Mouse (Mus musculus) urinary bladder, postnatal 14 days (tissue): ENCODE results near the gene Napa.
A peak's percentile ranks its signal among the peaks of the same experiment; 100 is the strongest.

Source experiments
- DNase-seq: peaks from one replicate; pipeline ENCODE4 v3.0.0; 2021; ENCODE audit warnings: low spot score

The Napa gene

DNA sequence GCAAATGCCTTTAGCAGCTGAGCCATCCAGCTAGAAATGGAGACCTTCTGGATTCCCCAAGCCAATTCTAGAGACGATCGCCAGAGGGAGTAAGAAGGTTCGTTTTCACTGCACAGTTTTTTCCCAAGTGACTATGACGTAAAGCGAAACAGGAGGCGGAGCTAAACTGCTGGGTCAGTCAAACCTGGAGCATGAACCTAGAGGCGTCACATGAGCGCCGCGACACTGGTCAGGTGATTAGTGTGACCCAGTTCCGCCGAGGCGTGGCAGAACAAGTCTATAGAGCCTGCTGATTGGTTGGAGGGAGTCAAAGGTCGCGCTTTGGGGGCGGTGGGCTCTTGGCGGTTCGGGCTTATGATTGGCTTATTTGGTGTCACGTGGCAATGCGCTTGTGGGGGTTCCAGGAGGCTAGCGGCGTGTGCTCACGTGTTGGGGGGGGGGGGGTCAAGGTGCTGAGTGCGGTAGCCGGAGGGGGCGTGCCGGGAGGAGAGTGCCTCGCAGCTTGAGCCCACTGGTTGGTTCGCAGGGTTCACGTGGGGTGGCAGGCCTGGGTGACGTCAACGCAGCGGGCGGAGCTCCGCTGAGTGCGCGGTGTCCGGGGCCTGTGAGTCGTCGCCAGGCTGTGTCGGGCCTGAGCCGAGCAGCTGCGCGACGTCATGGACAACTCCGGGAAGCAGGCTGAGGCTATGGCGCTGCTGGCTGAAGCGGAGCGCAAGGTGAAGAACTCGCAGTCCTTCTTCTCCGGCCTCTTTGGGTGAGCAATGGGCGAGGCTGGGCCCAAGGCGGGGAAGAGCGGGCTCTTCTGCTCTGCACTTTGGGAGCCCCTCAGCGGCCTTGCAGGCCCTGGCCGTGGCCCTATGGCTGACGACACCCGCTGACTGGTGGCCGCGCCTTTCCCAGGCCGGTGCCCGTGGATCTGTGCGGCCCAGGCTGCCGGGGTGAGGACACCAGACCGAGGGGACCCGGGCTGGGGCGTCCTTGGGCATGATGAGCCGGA, at the start of gene Napa:
TSS of gene Napa (plus strand) at position 438 of the 997 bp plus-strand sequence.
- peak; percentile 99 for DNase-seq

DNA sequence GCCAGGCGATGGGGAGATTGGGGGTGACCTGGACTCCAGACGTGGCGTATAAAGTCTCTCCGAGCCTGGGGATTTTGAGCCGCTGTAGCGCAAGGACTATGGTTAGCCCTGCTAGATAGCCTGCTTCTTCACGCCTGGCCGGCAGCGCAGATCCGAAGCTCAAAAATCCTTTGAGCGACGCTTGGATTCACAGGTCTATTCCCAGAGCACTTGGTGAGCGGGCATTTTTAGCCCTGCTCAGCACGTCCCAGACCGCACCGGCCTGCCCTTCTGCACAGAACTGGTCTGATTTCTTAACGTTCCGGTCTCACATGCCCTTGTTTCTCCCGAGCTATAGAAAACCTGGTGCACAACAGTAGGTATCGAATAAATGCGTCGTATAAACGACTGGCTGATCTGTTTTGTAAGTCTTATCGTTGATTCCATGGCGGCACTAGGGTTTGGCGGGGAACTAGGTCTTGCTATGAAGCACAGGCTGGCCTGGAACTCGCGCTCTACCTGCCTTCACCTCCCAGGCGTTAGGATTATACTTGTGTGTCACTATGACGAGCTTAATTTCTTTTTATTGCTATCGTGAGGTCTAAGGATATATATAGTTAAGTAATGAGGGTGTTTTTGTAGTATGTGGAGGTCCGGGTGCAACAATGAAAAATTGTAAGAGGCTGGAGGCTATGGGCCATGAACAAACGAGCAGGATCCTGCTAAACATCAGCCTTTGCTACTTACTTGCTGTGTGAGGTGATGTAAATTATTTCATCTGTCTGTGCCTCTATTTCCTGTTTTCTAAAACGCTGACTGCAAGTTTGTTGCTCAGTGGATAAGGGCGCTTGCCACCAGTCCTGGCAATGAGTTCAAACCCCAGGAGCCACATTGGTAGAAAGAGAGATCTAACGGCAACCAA, 49.3 kb upstream of the Napa start:
- peak; percentile 16 for DNase-seq

DNA sequence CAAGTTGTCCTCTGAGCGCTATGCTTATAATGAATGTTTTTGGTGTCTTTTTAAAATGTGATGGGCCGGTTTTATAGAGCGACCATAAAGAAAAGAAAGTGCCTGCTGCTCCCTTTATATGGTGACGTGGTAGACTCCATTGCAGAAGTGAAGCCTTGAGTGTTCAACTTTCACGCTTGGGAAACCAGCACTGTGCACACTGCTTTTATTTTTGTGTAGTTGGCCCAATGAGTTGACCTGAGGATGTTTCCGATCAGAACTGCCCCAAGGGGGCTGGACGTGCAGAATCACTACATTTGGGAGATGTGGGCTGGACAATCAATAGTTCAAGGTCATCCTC, 48.7 kb upstream of the Napa start:
- DNase-seq, result no peak

DNA sequence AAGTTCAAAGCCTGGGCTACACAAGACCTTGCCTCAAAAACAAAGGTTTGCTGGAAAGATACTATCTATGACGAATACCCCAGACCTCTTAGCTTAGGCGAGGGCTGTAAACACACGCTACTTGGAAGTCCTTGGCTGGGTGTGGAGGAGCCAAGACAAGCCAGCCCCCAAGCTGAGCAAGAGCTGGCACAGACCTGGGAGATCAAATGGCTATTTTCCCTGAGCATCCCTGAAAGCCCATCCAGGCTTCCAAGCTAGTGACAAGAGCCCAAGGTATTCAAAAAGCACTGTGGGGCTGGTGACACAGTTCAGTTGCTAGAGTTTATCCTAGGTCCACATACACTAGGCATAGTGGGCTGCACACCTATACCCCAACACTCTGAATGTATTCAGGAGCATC, 47.7 kb upstream of the Napa start:
- DNase-seq, result no peak

DNA sequence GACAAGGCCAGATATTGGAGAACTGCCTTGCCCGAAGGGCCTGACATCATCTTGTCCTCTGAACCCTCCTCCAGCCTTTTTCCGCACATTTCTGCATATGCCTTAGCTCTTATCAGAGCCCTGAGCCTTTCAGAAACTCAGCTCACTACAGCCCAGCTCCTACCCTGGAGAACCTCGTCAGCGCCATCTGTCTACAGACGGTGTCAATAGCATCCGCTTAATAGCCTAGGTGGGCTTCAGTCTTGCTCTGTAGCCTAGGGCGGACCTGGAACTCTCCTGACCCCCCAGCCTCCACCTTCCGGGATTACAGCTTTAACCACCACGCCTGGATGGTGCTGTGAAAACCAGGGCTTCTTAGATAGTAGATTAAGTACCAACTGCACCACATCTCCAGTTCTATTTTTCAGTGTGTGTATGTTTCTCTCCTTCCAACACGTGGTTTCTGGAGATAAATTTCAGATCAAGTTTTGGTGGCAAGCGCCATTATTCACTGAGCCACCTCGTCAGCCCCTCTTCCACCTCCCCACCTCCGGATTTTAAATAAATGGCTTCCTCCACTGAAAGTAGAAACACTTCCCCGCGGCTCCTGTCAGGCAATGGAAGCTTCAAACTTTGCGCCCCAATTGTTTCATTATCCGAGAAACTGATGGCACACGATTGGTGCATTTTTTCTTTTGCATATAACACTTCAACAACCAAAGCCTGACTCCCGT, 46.2 kb upstream of the Napa start:
- peak; percentile 83 for DNase-seq

DNA sequence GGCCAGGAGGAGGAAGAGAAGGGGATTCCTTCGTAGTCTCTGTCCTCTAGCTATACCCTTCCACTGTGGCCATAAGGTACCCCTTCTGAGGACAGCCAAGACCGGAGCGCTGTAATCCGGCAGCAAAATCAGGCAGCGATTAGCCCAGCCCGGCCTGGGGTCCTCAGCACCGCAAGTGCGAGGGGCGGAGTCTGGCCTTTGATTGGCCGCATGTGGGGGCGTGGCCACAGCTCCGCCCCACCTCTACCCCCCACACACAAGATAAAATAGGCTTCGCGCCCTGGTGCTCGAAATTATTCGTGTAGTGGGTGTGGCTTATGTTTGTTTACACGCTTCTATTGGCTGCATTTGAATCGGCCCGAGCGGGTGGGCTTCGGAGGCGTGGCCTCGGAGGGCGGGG, 45.6 kb upstream of the Napa start:
- peak; percentile 95 for DNase-seq

DNA sequence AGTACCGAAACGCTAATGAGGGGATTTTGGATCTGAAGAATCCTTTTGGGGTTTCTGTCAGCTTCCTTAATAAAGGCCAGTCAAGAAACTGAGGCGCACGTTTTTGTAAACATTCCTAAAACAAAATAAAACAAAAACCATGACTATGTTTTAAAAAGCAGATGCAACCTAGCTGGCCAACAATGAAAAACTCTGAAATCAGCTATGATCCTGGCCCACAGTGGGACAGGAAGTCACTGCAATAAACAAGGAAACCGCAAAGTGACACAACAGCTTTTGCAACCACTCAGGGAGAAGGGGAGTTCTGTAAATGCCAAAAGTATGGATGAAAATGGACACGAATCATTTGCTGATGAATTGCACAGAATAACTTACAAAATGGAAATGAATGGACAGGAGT, 45.2 kb upstream of the Napa start:
- no peak for DNase-seq

DNA sequence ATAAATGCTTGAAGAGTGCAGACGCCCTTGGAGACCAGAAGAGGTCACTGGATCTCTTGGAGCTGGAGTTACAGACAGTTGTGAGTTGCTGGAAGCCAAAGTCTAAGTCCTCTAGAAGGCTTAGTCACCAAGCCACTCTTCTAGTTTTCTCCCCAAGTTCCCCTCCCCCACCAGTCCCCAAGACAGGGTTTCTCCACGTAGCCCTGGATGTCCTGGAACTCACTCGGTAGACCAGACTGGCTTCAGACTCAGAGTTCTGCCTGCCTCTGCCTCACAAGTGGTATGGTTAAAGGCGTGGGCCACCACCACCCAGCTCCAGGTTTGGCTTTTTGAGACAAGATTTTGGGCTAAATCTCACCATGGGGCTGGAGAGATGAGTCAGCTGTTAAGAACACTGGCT, 43.3 kb upstream of the Napa start:
- DNase-seq, result no peak

DNA sequence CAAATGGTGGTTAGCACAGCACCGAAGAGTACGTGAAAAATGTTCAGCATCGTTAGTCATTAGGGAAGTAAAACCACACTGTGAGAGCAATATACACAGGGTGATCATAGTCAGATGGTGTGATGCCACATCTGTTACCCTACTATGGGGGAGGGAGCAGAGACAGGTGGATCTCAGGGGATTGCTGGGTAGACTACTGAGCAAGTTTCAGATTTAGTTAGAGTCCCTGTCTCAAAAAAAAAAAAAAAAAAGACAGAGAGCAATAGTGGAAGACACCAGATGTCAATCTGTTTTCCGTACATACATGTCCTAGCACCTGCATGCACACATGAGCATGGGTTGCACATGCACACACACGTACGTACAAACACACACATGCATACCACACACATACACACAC, 42.6 kb upstream of the Napa start:
- DNase-seq, result no peak

DNA sequence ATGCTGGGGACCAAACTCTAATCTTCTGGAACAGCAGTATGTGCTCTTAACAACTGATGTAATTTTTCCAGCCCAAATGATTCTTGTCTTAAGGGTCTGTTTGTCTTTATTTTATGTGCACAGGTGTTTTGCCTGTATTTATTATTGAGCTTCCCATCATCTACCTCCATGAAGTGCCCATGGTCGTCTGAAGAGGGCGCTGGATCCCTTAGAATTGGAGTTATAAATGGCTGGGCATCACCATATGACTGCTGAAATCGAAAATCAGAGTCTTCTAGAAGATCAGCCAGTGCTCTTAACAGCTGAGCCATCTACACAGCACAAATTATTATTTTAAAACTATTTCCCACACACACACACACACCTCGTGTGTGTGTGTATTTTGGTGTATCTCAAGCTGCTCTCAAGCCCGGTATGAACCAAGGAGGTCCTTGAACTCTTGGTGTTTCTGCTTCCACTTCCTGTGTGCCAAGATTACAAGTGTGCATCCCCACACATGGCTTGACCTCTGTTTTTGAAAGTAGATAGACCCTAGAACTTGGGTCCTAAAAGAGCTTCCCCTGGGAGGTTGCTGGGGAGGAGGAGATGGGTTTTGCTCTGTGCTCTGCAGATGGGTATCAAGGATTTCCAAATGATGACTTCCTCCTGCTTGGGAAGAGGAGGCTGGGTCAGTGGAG, 41.7 kb upstream of the Napa start:
- peak; percentile 34 for DNase-seq

DNA sequence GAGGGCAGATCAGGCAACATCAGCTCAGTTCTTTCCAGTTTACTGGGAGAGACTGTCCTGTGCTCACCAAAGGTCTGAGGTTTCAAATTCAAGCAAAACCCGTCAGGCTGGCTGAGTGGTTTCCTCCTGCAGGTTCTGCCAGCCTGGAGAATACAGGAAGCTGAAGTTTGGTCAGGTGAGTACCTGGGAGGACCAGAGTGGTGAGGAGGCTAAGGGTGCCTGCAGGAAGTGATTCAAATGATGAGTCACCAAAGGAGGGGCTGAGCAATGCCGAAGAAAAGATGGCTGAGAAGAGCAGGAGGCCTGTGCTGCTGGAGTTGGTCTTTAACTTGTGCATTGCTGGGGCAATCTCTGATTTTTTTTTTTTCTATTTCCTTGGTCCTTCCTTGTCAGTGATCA, 41.1 kb upstream of the Napa start:
- peak; percentile 87 for DNase-seq

DNA sequence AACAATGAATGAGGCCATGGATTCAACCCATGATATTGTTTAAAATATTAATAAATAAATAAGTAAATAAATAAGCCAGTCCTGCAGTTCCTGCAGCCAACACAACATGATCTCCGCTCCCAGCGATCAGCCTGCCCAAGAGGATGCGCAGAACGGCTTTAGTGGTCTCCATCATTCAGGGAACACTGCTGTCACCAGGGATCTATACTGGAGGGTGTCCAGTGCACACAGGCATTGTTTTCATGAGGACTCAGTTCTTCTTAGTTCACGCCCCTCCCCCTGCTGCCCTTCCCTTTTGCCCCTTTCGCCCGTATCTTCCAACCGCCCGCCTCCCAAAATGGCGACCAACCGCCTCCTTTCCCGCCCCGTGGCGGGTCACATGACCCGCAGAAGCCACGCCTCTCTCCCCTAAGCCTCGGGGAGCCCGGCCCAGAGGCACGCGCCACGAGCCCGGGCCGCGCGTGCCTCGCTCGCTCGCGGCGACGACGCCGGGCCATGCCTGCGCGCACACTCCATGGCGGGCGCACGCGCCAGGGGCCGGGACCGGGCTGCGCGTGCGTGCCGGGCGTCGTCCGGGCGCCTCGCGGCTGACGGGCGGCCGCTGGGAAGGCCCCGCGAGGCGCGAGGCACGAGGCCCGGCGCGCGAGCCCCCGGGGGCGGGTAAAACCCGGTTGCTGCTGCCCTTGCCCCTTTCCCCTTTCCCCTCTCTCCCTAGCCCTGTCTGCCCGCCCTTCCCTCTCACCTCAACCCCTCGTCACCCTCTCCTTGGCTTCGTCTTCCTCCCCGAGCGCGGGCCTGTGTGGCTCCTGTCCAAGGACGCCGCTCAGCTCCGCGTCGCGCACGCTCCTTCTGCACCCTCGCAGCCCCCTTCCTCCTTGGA, 36.8 kb upstream of the Napa start, which contains the start of gene Zfp541:
TSS of gene Zfp541 (plus strand) at position 596 of the 880 bp plus-strand sequence.
- no peak for DNase-seq

DNA sequence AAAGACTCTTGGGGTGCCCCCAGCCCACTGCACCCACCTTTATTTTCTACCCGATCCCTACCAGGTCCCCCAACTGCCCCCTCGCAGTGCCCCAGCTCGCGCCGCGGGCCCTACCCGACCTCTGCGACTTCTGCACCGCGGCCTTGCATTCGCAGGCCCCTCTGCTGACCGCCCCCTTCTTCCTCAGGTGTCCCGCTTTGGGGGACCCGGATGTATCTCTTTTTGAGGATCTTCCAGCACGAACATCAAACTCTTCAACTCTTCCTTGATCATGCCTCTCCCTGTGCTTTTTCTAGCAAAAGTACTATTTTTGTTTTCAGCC, 36.2 kb upstream of the Napa start:
- no peak for DNase-seq

DNA sequence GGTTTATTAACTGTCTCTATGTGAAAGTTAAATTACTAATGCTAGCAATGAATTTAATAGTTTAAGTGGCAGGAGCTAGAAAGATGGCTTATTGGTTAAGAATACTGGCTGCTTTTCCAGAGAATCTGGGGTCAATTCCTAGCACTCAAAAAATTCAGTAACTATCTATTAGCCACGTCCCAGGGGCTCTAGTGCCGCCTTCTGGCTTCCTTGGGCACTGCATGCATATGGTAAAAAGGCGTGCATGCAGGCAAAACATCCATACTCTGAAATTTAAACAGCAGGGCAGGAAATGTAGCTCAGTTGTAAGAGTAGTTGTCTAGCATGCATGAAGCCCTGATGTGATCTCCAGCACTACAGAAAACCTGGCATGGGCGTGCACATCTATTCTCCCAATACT, 34.8 kb upstream of the Napa start:
- no peak for DNase-seq

DNA sequence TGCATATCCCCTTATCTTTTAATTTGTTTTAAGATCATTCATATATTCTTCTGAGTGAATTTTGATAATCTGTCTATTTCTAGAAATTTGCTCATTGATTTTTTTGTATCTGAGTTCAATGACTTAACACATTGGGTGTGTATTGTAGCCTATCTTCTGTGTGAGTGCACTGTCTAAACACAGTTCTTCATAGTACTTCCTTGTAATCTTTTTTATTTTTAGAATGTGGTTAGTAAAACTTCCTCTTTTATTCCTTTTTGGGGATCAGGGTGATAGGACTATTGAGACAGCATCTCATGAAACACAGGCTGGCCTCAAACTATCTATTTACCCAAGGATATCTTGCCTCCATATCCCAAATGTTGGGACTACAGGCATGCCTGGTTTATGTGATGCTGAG, 27.4 kb upstream of the Napa start:
- no peak for DNase-seq

DNA sequence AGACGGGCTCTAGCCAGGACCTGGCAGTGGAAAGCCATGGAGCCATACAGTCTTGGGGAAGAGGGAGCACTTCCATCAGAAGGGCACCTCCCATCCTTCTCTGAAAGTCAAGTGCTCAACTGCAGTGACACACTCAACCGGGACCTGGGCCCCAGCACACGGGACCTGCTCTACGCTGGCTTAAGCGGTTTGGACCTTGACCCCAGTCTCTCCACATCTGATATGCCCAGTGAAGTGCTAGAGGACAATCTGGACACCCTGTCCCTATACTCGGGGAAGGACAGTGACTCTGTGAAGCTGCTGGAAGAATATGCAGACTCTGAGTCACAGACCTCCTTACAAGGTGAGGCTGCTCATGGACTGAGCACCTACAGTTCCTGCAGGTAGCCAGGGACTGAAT, 26.4 kb upstream of the Napa start:
- no peak for DNase-seq

DNA sequence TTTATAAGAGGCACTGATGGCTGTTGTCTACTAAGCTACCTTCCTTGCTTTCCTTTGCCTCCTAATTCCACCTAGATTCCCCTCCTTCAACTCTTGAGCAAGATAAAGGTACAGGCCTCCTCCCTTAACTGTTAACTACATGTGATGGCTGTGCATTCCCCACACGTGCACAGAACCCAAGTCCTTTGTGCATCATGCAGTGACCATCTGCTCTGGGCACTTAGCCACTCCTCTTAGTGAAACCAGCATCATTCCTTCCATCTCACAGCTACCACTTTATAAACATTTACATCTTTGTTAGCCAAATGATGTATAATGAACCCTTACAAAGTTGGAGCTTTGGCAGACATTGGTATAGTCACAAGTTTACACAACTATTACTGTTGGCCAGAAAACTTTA, 18.3 kb upstream of the Napa start:
- DNase-seq, result no peak

DNA sequence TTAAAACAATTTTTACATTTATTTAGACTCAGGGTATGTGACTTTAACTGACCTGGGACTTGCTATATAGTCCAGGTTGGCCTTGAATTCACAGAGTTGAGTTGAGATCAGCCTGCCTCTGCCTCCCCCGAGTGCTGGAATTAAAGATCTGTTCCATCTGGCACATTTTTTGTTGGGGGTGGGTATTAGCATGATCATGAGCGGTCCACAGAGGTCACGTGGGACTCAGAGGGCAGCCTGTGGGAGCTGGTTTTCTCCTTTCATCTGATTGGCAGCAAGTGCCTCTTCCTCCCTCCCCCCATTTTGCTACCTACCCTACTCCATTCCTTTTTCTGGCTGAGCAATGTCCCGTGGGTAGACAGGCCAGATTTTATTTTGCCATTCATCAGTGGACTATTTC, 17.7 kb upstream of the Napa start:
- no peak for DNase-seq

DNA sequence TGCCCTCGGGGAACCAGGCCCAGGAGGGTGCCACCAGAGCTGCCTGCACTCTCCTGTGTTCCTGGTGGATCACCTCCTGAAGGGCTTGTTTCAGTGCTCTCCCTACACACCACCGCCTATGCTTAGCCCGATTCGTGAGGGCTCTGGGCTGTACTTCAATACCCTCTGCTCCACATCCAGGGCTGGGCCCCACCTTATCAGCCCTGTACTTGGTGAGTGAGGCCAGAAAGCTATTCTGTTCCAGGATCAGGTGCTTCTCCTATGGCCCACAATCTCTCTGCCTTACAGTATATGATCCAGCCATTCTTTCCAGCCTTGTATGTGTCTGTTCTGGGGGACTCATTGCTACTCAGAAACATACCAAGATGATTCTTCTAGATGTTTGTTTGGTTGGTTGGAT, 14.9 kb upstream of the Napa start:
- DNase-seq, result no peak

DNA sequence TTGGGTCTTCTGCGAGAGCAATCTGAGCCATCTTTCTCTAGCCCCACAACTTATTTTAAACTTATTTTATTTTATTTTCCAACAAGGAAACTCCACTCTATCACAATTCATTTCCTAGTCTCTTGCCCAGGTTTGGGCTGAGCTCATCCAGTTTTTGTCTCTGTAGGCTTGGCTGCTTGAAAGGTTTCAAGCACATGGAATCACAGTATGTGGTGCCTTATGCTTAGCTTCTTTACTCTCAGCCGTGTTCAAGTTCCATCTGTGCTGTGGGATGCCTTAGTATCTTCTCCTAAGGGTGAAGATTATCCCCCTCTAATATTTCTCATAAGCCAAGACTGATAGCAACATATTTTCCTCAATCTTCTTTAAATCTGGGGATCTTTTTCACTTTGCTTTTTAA, 10.7 kb upstream of the Napa start:
- no peak for DNase-seq

DNA sequence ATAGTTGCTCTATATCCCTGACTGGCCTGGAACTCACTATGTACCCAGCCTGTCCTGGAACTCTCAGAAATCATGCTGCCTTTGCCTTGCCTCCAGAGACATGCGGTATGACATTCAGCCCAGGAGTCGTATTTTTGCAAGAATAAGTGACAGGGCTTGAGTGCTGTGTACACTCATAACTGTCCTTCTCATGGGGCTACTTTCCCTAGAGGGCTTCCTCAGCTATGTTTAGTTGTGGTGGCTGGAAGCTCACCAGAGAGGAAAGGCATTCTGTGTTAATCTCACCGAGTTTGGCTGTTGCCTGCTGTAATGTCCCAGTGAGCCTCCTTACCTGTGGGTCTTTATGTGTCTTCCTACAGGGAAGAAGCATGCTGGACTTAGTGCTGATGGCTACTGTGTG, 3.7 kb upstream of the Napa start:
- no peak for DNase-seq
